Mouse (Mus musculus) large intestine, adult 2 months (tissue): ENCODE data around the gene Eml6. TPM values are rescaled to one million over a fixed set of nuclear protein-coding genes. Genes with fewer than 3 reads are reported as not detected.
"Not testable (repeated sequence)": the region's sequence is repeated elsewhere in the genome, so short reads cannot be mapped to it uniquely, and the experiment has no call there.

Experiments
- DNase-seq: peaks from one replicate; pipeline ENCODE4 v3.0.0-alpha.2; 2012; ENCODE audit warnings: low read depth, low spot score
- WGBS: fragments of 180-500 bp; shearing (Covaris S2); methylation state at CpG from one replicate; pipeline ENCODE4 v1.1.7; 2018; 5-methylcytosine and 5-hydroxymethylcytosine counted together
- polyA plus RNA-seq: library from polyadenylated mRNA; depleted of rRNA; stranded (reverse); fragments of >200 nt; gene quantifications from 2 replicates; pipeline ENCODE4 v1.2.3, GENCODE M21; 2012

Gene Eml6
- polyA plus RNA-seq, 1 experiment: 0.68 TPM

GRCm38 (mm10) chr11:29762768-29763167 is 263.1 kb downstream of the Eml6 start:
- no peak for DNase-seq
- 26% methylated on average over 1 of the region's 1 CpGs for WGBS

GRCm38 (mm10) chr11:29761387-29761786 is 264.4 kb downstream of the Eml6 start:
- 92% methylated on average over 9 of the region's 9 CpGs for WGBS
- no peak for DNase-seq

GRCm38 (mm10) chr11:29758617-29759016 is 267.2 kb downstream of the Eml6 start:
- WGBS: 92% methylated on average over 5 of the region's 5 CpGs
- DNase-seq: no peak

GRCm38 (mm10) chr11:29756007-29756406 is 269.8 kb downstream of the Eml6 start:
- 95% methylated on average over 5 of the region's 5 CpGs for WGBS
- not testable (repeated sequence) for DNase-seq

GRCm38 (mm10) chr11:29751648-29752611 is 273.9 kb downstream of the Eml6 start:
- WGBS: 79% methylated on average over 14 of the region's 14 CpGs
- no peak for DNase-seq

- WGBS: 94% methylated on average over 2 of the region's 2 CpGs
- no peak for DNase-seq
Observed at GRCm38 (mm10) chr11:29751013-29751412, 274.8 kb downstream of the Eml6 start.

- whole genome bisulfite sequencing: 100% methylated on average over 1 of the region's 1 CpGs
- DNase-seq: no peak
Observed at GRCm38 (mm10) chr11:29749468-29749829, 276.4 kb downstream of the Eml6 start.

GRCm38 (mm10) chr11:29748750-29749467 is 276.9 kb downstream of the Eml6 start:
- no peak for DNase-seq
- WGBS: 91% methylated on average over 8 of the region's 8 CpGs

GRCm38 (mm10) chr11:29747881-29748280 is 278.0 kb downstream of the Eml6 start:
- WGBS: 84% methylated on average over 1 of the region's 1 CpGs
- DNase-seq: no peak

- no peak for DNase-seq
- WGBS: 92% methylated on average over 3 of the region's 3 CpGs
Observed at GRCm38 (mm10) chr11:29747365-29747764, 278.5 kb downstream of the Eml6 start.

- no peak for DNase-seq
- 92% methylated on average over 9 of the region's 9 CpGs for WGBS
Observed at GRCm38 (mm10) chr11:29746203-29746602, 279.6 kb downstream of the Eml6 start.

GRCm38 (mm10) chr11:29745513-29745912 is 280.3 kb downstream of the Eml6 start:
- no peak for DNase-seq
- 73% methylated on average over 2 of the region's 2 CpGs for WGBS

- WGBS: 87% methylated on average over 5 of the region's 5 CpGs
- DNase-seq: no peak
Observed at GRCm38 (mm10) chr11:29744760-29745430, 280.9 kb downstream of the Eml6 start.

- no peak for DNase-seq
- 97% methylated on average over 2 of the region's 2 CpGs for WGBS
Observed at GRCm38 (mm10) chr11:29739752-29740151, 286.1 kb downstream of the Eml6 start.

- DNase-seq: no peak
- 81% methylated on average over 1 of the region's 1 CpGs for WGBS
Observed at GRCm38 (mm10) chr11:29727901-29728300, 297.9 kb downstream of the Eml6 start.

- no peak for DNase-seq
- WGBS: 93% methylated on average over 1 of the region's 1 CpGs
Observed at GRCm38 (mm10) chr11:29725610-29726009, 300.2 kb downstream of the Eml6 start.

- DNase-seq: no peak
Observed at GRCm38 (mm10) chr11:29725167-29725566, 300.7 kb downstream of the Eml6 start.

GRCm38 (mm10) chr11:29724213-29724612 is 301.6 kb downstream of the Eml6 start:
- DNase-seq: no peak
- WGBS: 95% methylated on average over 2 of the region's 2 CpGs

- WGBS: 55% methylated on average over 1 of the region's 1 CpGs
- DNase-seq: no peak
Observed at GRCm38 (mm10) chr11:29719597-29719996, 306.2 kb downstream of the Eml6 start.

GRCm38 (mm10) chr11:29718541-29718940 is 307.3 kb downstream of the Eml6 start:
- no peak for DNase-seq
- WGBS: 25% methylated on average over 6 of the region's 6 CpGs
